Mouse (Mus musculus): ENCODE results near the gene Slc7a4. TPM values are rescaled to one million over a fixed set of nuclear protein-coding genes. Genes with fewer than 3 reads are reported as not detected.

Slc7a4 gene
- total and polyA plus RNA-seq, 3 experiments = 7.6 to 28.4 (median 23.8) TPM

Other genes with a start within 250 kb of the Slc7a4 start
- 10 to 100 TPM; 23.0 to 37.7 TPM for gene Snap29, start 177.2 kb downstream of the Slc7a4 start, total RNA-seq (2021)
- gene Snap29, start 177.2 kb downstream of the Slc7a4 start, polyA plus RNA-seq (2012; rRNA removed) = 3.4 and 4.8 TPM in 2 replicates
- gene Pi4ka, start 176.9 kb downstream of the Slc7a4 start, total RNA-seq (2021) = 100 to 1,000 TPM in 1 of 2 experiments, 10 to 100 TPM in 1; 84.8 to 119 TPM
- 30.4 and 39.6 TPM in 2 replicates for gene Pi4ka, start 176.9 kb downstream of the Slc7a4 start, polyA plus RNA-seq (2012; rRNA removed)
- gene Crkl, start 131.2 kb downstream of the Slc7a4 start, total RNA-seq (2021) = 10 to 100 TPM; 30.3 to 49.1 TPM
- 60.0 and 83.4 TPM in 2 replicates for gene Crkl, start 131.2 kb downstream of the Slc7a4 start, polyA plus RNA-seq (2012; rRNA removed)
- gene Aifm3, start 93.6 kb downstream of the Slc7a4 start, total RNA-seq (2021) = 1 to 10 TPM; 6.1 to 9.0 TPM
- 10.2 and 13.8 TPM in 2 replicates for gene Aifm3, start 93.6 kb downstream of the Slc7a4 start, polyA plus RNA-seq (2012; rRNA removed)
- 10 to 100 TPM; 53.4 to 74.0 TPM for gene Lztr1, start 74.5 kb downstream of the Slc7a4 start, total RNA-seq (2021)
- gene Lztr1, start 74.5 kb downstream of the Slc7a4 start, polyA plus RNA-seq (2012; rRNA removed) = 231 and 248 TPM in 2 replicates
- 10 to 100 TPM; 37.7 to 41.9 TPM for gene Thap7, start 52.1 kb downstream of the Slc7a4 start, total RNA-seq (2021)
- 137 and 144 TPM in 2 replicates for gene Thap7, start 52.1 kb downstream of the Slc7a4 start, polyA plus RNA-seq (2012; rRNA removed)
- gene Lrrc74b, start 22.0 kb downstream of the Slc7a4 start, total RNA-seq (2021) = not detected
- not detected in 2 replicates for gene Lrrc74b, start 22.0 kb downstream of the Slc7a4 start, polyA plus RNA-seq (2012; rRNA removed)
- gene P2rx6, start 21.3 kb downstream of the Slc7a4 start, total RNA-seq (2021) = 1 to 10 TPM; 1.1 to 1.3 TPM
- 2.0 and 2.6 TPM in 2 replicates for gene P2rx6, start 21.3 kb downstream of the Slc7a4 start, polyA plus RNA-seq (2012; rRNA removed)
- gene Smpd4, start 36.1 kb upstream of the Slc7a4 start, total RNA-seq (2021) = 10 to 100 TPM; 26.6 to 35.2 TPM
- 77.3 and 102 TPM in 2 replicates for gene Smpd4, start 36.1 kb upstream of the Slc7a4 start, polyA plus RNA-seq (2012; rRNA removed)
- gene Ccdc74a, start 63.3 kb upstream of the Slc7a4 start, total RNA-seq (2021) = 1 to 10 TPM; 1.1 to 1.6 TPM
- 0.45 and 0.81 TPM in 2 replicates for gene Ccdc74a, start 63.3 kb upstream of the Slc7a4 start, polyA plus RNA-seq (2012; rRNA removed)
- gene Med15, start 149.7 kb upstream of the Slc7a4 start, total RNA-seq (2021) = 10 to 100 TPM; 53.9 to 65.4 TPM
- gene Med15, start 149.7 kb upstream of the Slc7a4 start, polyA plus RNA-seq (2012; rRNA removed) = 138 and 157 TPM in 2 replicates
- 10 to 100 TPM; 45.5 to 49.8 TPM for gene Klhl22, start 176.4 kb upstream of the Slc7a4 start, total RNA-seq (2021)
- 55.3 and 68.2 TPM in 2 replicates for gene Klhl22, start 176.4 kb upstream of the Slc7a4 start, polyA plus RNA-seq (2012; rRNA removed)
- 10 to 100 TPM in 1 of 2 experiments, 1 to 10 TPM in 1; 8.4 to 15.9 TPM for gene Scarf2, start 214.1 kb upstream of the Slc7a4 start, total RNA-seq (2021)
- gene Scarf2, start 214.1 kb upstream of the Slc7a4 start, polyA plus RNA-seq (2012; rRNA removed) = 61.7 and 75.1 TPM in 2 replicates
- not detected for gene B830017H08Rik, start 249.9 kb upstream of the Slc7a4 start, total RNA-seq (2021)
- not detected in 2 replicates for gene B830017H08Rik, start 249.9 kb upstream of the Slc7a4 start, polyA plus RNA-seq (2012; rRNA removed)

Measured in adrenal gland, adult 2 months (tissue).